Mouse (Mus musculus) embryonic facial prominence, embryonic 12.5 days (tissue): ENCODE results near the gene Gtf3c5. TPM values are rescaled to one million over a fixed set of nuclear protein-coding genes. Genes with fewer than 3 reads are reported as not detected.

Source experiments
- ATAC-seq: fragments of 200-750 bp; cut with Nextera tagmentation; 2 replicates; pipeline ENCODE4 v1.8.0; 2017; ENCODE audit not compliant: insufficient number of reproducible peaks, insufficient read depth, low FRiP score, low TSS enrichment
- H3K27ac ChIP-seq: fragments of 300-500 bp; sonication (generic); 2 replicates; pipeline ENCODE4 v1.5.1; 2016; ENCODE audit warnings: mild to moderate bottlenecking
- H3K27me3 ChIP-seq: fragments of 300-500 bp; sonication (generic); 2 replicates; pipeline ENCODE4 v1.6.1; 2016; ENCODE audit warnings: mild to moderate bottlenecking, moderate library complexity
- H3K36me3 ChIP-seq: fragments of 300-500 bp; sonication (generic); 2 replicates; pipeline ENCODE4 v1.6.1; 2016; ENCODE audit warnings: mild to moderate bottlenecking
- H3K4me1 ChIP-seq: fragments of 300-500 bp; sonication (generic); 2 replicates; pipeline ENCODE4 v1.6.1; 2016
- H3K4me2 ChIP-seq: fragments of 300-500 bp; sonication (generic); replicated peaks from 2 replicates; pipeline ENCODE4 v1.6.1; 2016; ENCODE audit warnings: mild to moderate bottlenecking, moderate library complexity
- H3K4me3 ChIP-seq: fragments of 300-500 bp; sonication (generic); 2 replicates; pipeline ENCODE4 v1.5.1; 2016; ENCODE audit warnings: mild to moderate bottlenecking
- H3K9ac ChIP-seq: fragments of 300-500 bp; sonication (generic); 2 replicates; pipeline ENCODE4 v1.6.1; 2016; ENCODE audit warnings: mild to moderate bottlenecking, moderate library complexity
- H3K9me3 ChIP-seq: fragments of 300-500 bp; sonication (generic); 2 replicates; pipeline ENCODE4 v1.6.1; 2016; ENCODE audit warnings: mild to moderate bottlenecking, moderate library complexity
- WGBS: fragments of 180-500 bp; shearing (Covaris S2); methylation state at CpG from one replicate; pipeline ENCODE4 v1.1.7; 2016; 5-methylcytosine and 5-hydroxymethylcytosine counted together
- polyA plus RNA-seq: library from polyadenylated mRNA; unstranded; fragments of >200 nt; fragmentation: Nextera tagmentation; extraction: Ambion mirVana; gene quantifications from 2 replicates; pipeline ENCODE4 v1.2.1, GENCODE M21; 2016

Gene Gtf3c5
- polyA plus RNA-seq, 1 experiment from 2014 or later = 53.6 TPM

- H3K9ac ChIP-seq = peak overlapping the region; percentile 30; the same call in 1 of the 2 replicates
- peaks cover 70% of the 10 kb centered on the region for H3K4me1 ChIP-seq
- 72% methylated on average over 8 of the region's 8 CpGs for WGBS
- no peak for ATAC-seq
- peak overlapping the region; percentile 87 for H3K27ac ChIP-seq
- H3K4me2 ChIP-seq = no peak overlapping the region
- H3K36me3 ChIP-seq = peaks cover 30% of the 10 kb centered on the region
- no peaks in the 10 kb centered on the region for H3K9me3 ChIP-seq
- no peak overlapping the region for H3K4me3 ChIP-seq
- H3K27me3 ChIP-seq = no peaks in the 10 kb centered on the region
Observed at GRCm38 (mm10) chr2:28537995-28538816, 45.3 kb downstream of the Gtf3c5 start.

GRCm38 (mm10) chr2:28537634-28537920 is 46.0 kb downstream of the Gtf3c5 start:
- no peak for ATAC-seq
- no peak overlapping the region for H3K27ac ChIP-seq
- no peak overlapping the region for H3K4me2 ChIP-seq
- WGBS = 55% methylated on average over 4 of the region's 4 CpGs
- no peak overlapping the region for H3K9ac ChIP-seq
- H3K27me3 ChIP-seq = no peaks in the 10 kb centered on the region
- H3K36me3 ChIP-seq = peaks cover 23% of the 10 kb centered on the region
- H3K4me1 ChIP-seq = peaks cover 75% of the 10 kb centered on the region
- H3K9me3 ChIP-seq = no peaks in the 10 kb centered on the region
- H3K4me3 ChIP-seq = no peak overlapping the region

GRCm38 (mm10) chr2:28536766-28537633 is 46.6 kb downstream of the Gtf3c5 start:
- no peak for ATAC-seq
- 81% methylated on average over 11 of the region's 11 CpGs for WGBS
- H3K27ac ChIP-seq = no peak overlapping the region
- H3K36me3 ChIP-seq = peaks cover 18% of the 10 kb centered on the region
- no peak overlapping the region for H3K9ac ChIP-seq
- H3K4me2 ChIP-seq = no peak overlapping the region
- no peaks in the 10 kb centered on the region for H3K9me3 ChIP-seq
- H3K4me1 ChIP-seq = peaks cover 78% of the 10 kb centered on the region
- H3K27me3 ChIP-seq = no peaks in the 10 kb centered on the region
- no peak overlapping the region for H3K4me3 ChIP-seq

GRCm38 (mm10) chr2:28536166-28536565 is 47.4 kb downstream of the Gtf3c5 start:
- Histone ChIP-seq H3K9me3 (no peaks in the 10 kb centered on the region), H3K27ac (peak overlapping the region; percentile 94), H3K4me2 (peak overlapping the region; percentile 81), H3K4me3 (no peak overlapping the region), H3K27me3 (no peaks in the 10 kb centered on the region), H3K9ac (peak overlapping the region; percentile 52), H3K36me3 (peaks cover 9% of the 10 kb centered on the region; the same call in 1 of the 2 replicates), H3K4me1 (peaks cover 83% of the 10 kb centered on the region)
- WGBS = 50% methylated on average over 4 of the region's 4 CpGs
- ATAC-seq = no peak

GRCm38 (mm10) chr2:28535650-28536049 is 47.9 kb downstream of the Gtf3c5 start:
- peak overlapping the region; percentile 94 for H3K27ac ChIP-seq
- H3K4me3 ChIP-seq = peak overlapping the region; percentile 60; the same call in 1 of the 2 replicates
- no peak for ATAC-seq
- peak overlapping the region; percentile 81 for H3K4me2 ChIP-seq
- H3K9ac ChIP-seq = peak overlapping the region; percentile 52
- 28% methylated on average over 7 of the region's 7 CpGs for WGBS
- peaks cover 6% of the 10 kb centered on the region; the same call in 1 of the 2 replicates for H3K36me3 ChIP-seq
- no peaks in the 10 kb centered on the region for H3K27me3 ChIP-seq
- H3K4me1 ChIP-seq = peaks cover 84% of the 10 kb centered on the region
- H3K9me3 ChIP-seq = no peaks in the 10 kb centered on the region

GRCm38 (mm10) chr2:28535263-28535540 is 48.3 kb downstream of the Gtf3c5 start:
- H3K9ac ChIP-seq = peak overlapping the region; percentile 52
- no peak for ATAC-seq
- 11% methylated on average over 4 of the region's 4 CpGs for WGBS
- H3K4me3 ChIP-seq = peak overlapping the region; percentile 60
- H3K27ac ChIP-seq = peak overlapping the region; percentile 94
- no peaks in the 10 kb centered on the region for H3K9me3 ChIP-seq
- peak overlapping the region; percentile 81 for H3K4me2 ChIP-seq
- H3K27me3 ChIP-seq = no peaks in the 10 kb centered on the region
- H3K4me1 ChIP-seq = peaks cover 85% of the 10 kb centered on the region
- peaks cover 2% of the 10 kb centered on the region; the same call in 1 of the 2 replicates for H3K36me3 ChIP-seq

GRCm38 (mm10) chr2:28534436-28535262 is 48.9 kb downstream of the Gtf3c5 start:
- WGBS = 17% methylated on average over 11 of the region's 11 CpGs
- ATAC-seq = peak; percentile 64; the same call in 1 of the 2 replicates
- H3K4me1 ChIP-seq = peaks cover 85% of the 10 kb centered on the region

GRCm38 (mm10) chr2:28533901-28534435 is 49.6 kb downstream of the Gtf3c5 start:
- peak overlapping the region; percentile 75 for H3K9ac ChIP-seq
- peaks cover 85% of the 10 kb centered on the region for H3K4me1 ChIP-seq
- ATAC-seq = no peak
- H3K9me3 ChIP-seq = no peaks in the 10 kb centered on the region
- no peaks in the 10 kb centered on the region for H3K27me3 ChIP-seq
- H3K4me2 ChIP-seq = peak overlapping the region; percentile 81
- peak overlapping the region; percentile 60 for H3K4me3 ChIP-seq
- H3K27ac ChIP-seq = peak overlapping the region; percentile 94
- no peaks in the 10 kb centered on the region for H3K36me3 ChIP-seq
- WGBS = 45% methylated on average over 7 of the region's 7 CpGs

More at GRCm38 (mm10) chr2:28534436-28535262, 48.9 kb downstream of the Gtf3c5 start:
- Histone ChIP-seq H3K4me3 (peak overlapping the region; percentile 60), H3K4me2 (peak overlapping the region; percentile 81), H3K9me3 (no peaks in the 10 kb centered on the region), H3K9ac (peak overlapping the region; percentile 52), H3K36me3 (no peaks in the 10 kb centered on the region), H3K27me3 (no peaks in the 10 kb centered on the region), H3K27ac (peak overlapping the region; percentile 94)

- WGBS = 3% methylated on average over 40 of the region's 49 CpGs
- peak overlapping the region; percentile 75 for H3K9ac ChIP-seq
- H3K27me3 ChIP-seq = no peaks in the 10 kb centered on the region
- peaks cover 84% of the 10 kb centered on the region for H3K4me1 ChIP-seq
- no peaks in the 10 kb centered on the region for H3K9me3 ChIP-seq
- peak overlapping the region; percentile 81 for H3K4me2 ChIP-seq
- peak overlapping the region; percentile 94 for H3K27ac ChIP-seq
- peak overlapping the region; percentile 60 for H3K4me3 ChIP-seq
- no peaks in the 10 kb centered on the region for H3K36me3 ChIP-seq
- peak; percentile 87 for ATAC-seq
Observed at GRCm38 (mm10) chr2:28532938-28533771, 50.4 kb downstream of the Gtf3c5 start.

- Histone ChIP-seq H3K27ac (no peak overlapping the region), H3K9ac (no peak overlapping the region)
- 60% methylated on average over 7 of the region's 7 CpGs for WGBS
Observed at GRCm38 (mm10) chr2:28530311-28530710, 53.2 kb downstream of the Gtf3c5 start.

More at GRCm38 (mm10) chr2:28530311-28530710, 53.2 kb downstream of the Gtf3c5 start:
- H3K27me3 ChIP-seq = no peaks in the 10 kb centered on the region
- no peaks in the 10 kb centered on the region for H3K36me3 ChIP-seq
- no peak overlapping the region for H3K4me2 ChIP-seq
- H3K9me3 ChIP-seq = no peaks in the 10 kb centered on the region
- peaks cover 75% of the 10 kb centered on the region for H3K4me1 ChIP-seq
- no peak for ATAC-seq
- H3K4me3 ChIP-seq = no peak overlapping the region
